Mouse (Mus musculus) stomach, embryonic 14.5 days (tissue): ENCODE data around the gene Myo1e. TPM values are rescaled to one million over a fixed set of nuclear protein-coding genes. Genes with fewer than 3 reads are reported as not detected.

Experiments used
- ATAC-seq: fragments of 200-750 bp; cut with Nextera tagmentation; 2 replicates; pipeline ENCODE4 v1.8.0; 2017; ENCODE audit warnings: low read depth, moderate TSS enrichment; ENCODE audit not compliant: insufficient number of reproducible peaks, insufficient read depth, low FRiP score
- H3K27ac ChIP-seq: fragments of 300-500 bp; sonication (generic); 2 replicates; pipeline ENCODE4 v1.5.1; 2014; ENCODE audit warnings: mild to moderate bottlenecking, low read length, moderate library complexity, mixed read lengths
- H3K27me3 ChIP-seq: fragments of 300-500 bp; sonication (generic); 2 replicates; pipeline ENCODE4 v1.6.1; 2014; ENCODE audit warnings: low read length, control low read depth, mixed read lengths; ENCODE audit not compliant: control insufficient read depth, insufficient read depth
- H3K36me3 ChIP-seq: fragments of 300-500 bp; sonication (generic); 2 replicates; pipeline ENCODE4 v1.6.1; 2014; ENCODE audit warnings: mild to moderate bottlenecking, control low read depth, low read length, moderate library complexity, mixed read lengths; ENCODE audit not compliant: control insufficient read depth, insufficient read depth
- H3K4me1 ChIP-seq: fragments of 300-500 bp; sonication (generic); 2 replicates; pipeline ENCODE4 v1.6.1; 2014; ENCODE audit warnings: low read length, control low read depth, mixed read lengths; ENCODE audit not compliant: control insufficient read depth, insufficient read depth
- H3K4me2 ChIP-seq: fragments of 300-500 bp; sonication (generic); replicated peaks from 2 replicates; pipeline ENCODE4 v1.6.1; 2014; ENCODE audit warnings: low read depth, low read length, control low read depth
- H3K4me3 ChIP-seq: fragments of 300-500 bp; sonication (generic); 2 replicates; pipeline ENCODE4 v1.5.1; 2014; ENCODE audit warnings: low read depth, low read length, control low read depth
- H3K9ac ChIP-seq: fragments of 300-500 bp; sonication (generic); replicated peaks from 2 replicates; pipeline ENCODE4 v1.6.1; 2014; ENCODE audit warnings: low read depth, mild to moderate bottlenecking, control low read depth, low read length, moderate library complexity, mixed read lengths
- H3K9me3 ChIP-seq: fragments of 300-500 bp; sonication (generic); 2 replicates; pipeline ENCODE4 v1.6.1; 2016; ENCODE audit warnings: low read depth, low read length, control low read depth; ENCODE audit not compliant: control insufficient read depth
- WGBS: fragments of 180-500 bp; shearing (Covaris S2); extraction: QIAGEN DNeasy Blood & Tissue Kit; methylation state at CpG from one replicate; pipeline ENCODE4 v1.1.7; 2014; 5-methylcytosine and 5-hydroxymethylcytosine counted together
- polyA plus RNA-seq: library from polyadenylated mRNA; unstranded; fragments of >200 nt; fragmentation: Nextera tagmentation; extraction: Ambion mirVana; gene quantifications from 2 replicates; pipeline ENCODE4 v1.2.1, GENCODE M21; 2014

Gene Myo1e
- polyA plus RNA-seq, 1 experiment from 2014 or later: 23.2 TPM

DNA sequence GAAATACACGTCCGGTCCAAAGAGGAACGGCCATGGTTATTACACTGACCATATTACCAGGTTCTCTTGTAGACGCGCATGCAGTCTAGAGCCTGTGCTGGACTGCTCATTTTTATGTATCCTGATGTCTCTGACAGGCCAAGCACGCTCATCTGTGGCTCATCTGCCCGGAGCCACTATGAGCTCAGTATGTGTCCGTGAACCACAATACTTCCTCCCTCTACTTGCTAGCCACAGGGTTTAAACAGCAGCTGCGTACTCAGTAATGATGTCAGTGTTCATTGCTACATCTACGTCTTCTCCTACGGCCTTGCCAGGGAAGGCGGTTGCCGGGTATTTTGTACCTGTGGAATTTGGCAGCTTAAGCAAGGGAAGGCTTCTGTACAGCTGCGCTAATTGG lies 4.5 kb downstream of the Myo1e start:
- Histone ChIP-seq H3K27me3 (no peaks in the 10 kb centered on the region), H3K4me2 (no peak overlapping the region)
- 86% methylated on average over 14 of the region's 14 CpGs for WGBS

DNA sequence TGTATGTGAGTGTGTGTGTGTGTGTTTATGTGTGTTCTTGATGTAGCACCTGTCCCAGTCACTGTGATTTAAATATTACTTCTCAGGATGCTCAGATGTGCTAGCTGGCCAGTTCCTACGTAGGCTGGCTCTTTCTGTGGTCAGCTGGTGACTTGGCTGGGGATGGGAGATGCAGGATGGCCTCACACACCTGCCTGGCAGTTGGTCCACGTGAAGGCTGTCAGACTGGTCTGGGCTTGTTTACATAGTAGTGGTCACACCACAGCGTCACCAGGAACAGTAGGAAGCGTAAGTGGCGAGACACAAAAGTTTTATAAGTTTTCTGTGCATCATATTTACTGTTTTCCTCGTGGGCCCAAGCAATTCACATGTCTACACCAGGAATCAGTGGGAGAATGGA lies 9.4 kb downstream of the Myo1e start:
- WGBS: 68% methylated on average over 6 of the region's 6 CpGs
- H3K4me1 ChIP-seq: no peaks in the 10 kb centered on the region

More for the DNA sequence above, 4.5 kb downstream of the Myo1e start:
- Histone ChIP-seq H3K4me3 (no peak overlapping the region), H3K27ac (no peak overlapping the region), H3K9ac (no peak overlapping the region), H3K9me3 (no peaks in the 10 kb centered on the region), H3K36me3 (no peaks in the 10 kb centered on the region), H3K4me1 (peaks cover 9% of the 10 kb centered on the region; the same call in 1 of the 2 replicates)
- ATAC-seq: no peak

DNA sequence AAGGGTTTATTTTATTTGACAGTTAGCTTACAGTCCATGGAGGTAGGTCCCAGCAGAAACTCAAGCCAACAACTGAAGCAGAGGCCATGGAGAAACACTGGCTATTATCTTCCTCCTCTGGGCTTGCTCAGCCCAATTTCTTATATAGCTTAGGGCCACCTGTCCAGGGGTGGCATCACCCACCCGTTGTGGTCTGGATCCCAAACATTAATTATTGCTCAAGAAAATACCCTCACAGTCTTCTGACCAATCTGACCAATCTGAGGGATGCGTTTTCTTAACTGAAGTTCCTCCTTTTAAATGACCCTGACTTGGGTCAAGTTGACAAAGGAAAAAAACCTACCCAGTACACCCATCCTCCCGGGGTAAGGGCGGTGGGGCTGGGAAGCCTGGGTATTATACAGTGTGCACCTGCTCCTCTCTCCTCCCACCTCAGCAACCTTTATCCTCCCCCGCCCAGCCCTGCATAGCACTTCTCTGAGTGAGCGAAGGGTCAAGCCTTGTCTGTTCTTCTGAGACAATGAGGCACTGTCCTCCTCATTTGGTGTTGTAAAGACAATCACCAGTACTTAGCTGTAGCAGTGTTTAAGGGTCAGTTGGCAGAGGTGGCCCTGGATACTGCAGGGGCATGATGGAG lies 12.3 kb downstream of the Myo1e start:
- Histone ChIP-seq H3K4me1 (peaks cover 13% of the 10 kb centered on the region), H3K36me3 (no peaks in the 10 kb centered on the region), H3K27ac (no peak overlapping the region), H3K4me2 (no peak overlapping the region), H3K9me3 (no peaks in the 10 kb centered on the region), H3K4me3 (no peak overlapping the region), H3K27me3 (no peaks in the 10 kb centered on the region), H3K9ac (no peak overlapping the region)
- 71% methylated on average over 6 of the region's 6 CpGs for WGBS
- ATAC-seq: no peak

More for the DNA sequence above, 9.4 kb downstream of the Myo1e start:
- Histone ChIP-seq H3K4me3 (no peak overlapping the region), H3K27ac (no peak overlapping the region), H3K36me3 (no peaks in the 10 kb centered on the region), H3K27me3 (no peaks in the 10 kb centered on the region), H3K9me3 (no peaks in the 10 kb centered on the region), H3K9ac (no peak overlapping the region), H3K4me2 (no peak overlapping the region)
- no peak for ATAC-seq

GRCm38 (mm10) chr9:70220461-70221170 lies 13.5 kb downstream of the Myo1e start:
- H3K4me1 ChIP-seq: peaks cover 13% of the 10 kb centered on the region
- 56% methylated on average over 7 of the region's 7 CpGs for WGBS

DNA sequence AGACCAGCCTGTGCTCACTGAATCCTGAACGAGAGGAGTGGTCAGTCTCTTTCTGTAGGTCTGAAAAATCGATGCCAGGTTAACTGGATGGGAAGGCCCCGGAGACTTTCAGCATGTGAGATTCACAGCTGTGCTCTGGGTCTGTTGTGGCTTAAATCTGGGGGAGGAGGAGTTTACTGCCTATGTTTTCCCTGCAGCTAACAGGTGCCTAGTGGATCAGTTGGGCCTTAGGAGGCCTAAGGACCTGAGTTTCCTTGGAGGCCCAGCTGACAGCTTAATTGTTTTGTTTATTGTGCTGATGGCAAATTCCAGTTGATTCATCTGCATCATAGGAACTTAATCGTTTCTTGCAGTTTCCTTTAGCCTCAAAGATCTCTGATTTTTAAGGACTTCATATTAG lies 16.0 kb downstream of the Myo1e start:
- H3K36me3 ChIP-seq: no peaks in the 10 kb centered on the region
- H3K4me1 ChIP-seq: peaks cover 13% of the 10 kb centered on the region
- 81% methylated on average over 4 of the region's 4 CpGs for WGBS
- H3K27ac ChIP-seq: no peak overlapping the region
- no peak for ATAC-seq
- no peak overlapping the region for H3K4me2 ChIP-seq
- no peaks in the 10 kb centered on the region for H3K9me3 ChIP-seq
- no peaks in the 10 kb centered on the region for H3K27me3 ChIP-seq
- H3K9ac ChIP-seq: no peak overlapping the region
- H3K4me3 ChIP-seq: no peak overlapping the region

More at GRCm38 (mm10) chr9:70220461-70221170, 13.5 kb downstream of the Myo1e start:
- Histone ChIP-seq H3K9ac (no peak overlapping the region), H3K27ac (no peak overlapping the region), H3K27me3 (no peaks in the 10 kb centered on the region), H3K36me3 (no peaks in the 10 kb centered on the region), H3K9me3 (no peaks in the 10 kb centered on the region), H3K4me3 (no peak overlapping the region), H3K4me2 (no peak overlapping the region)
- ATAC-seq: no peak

DNA sequence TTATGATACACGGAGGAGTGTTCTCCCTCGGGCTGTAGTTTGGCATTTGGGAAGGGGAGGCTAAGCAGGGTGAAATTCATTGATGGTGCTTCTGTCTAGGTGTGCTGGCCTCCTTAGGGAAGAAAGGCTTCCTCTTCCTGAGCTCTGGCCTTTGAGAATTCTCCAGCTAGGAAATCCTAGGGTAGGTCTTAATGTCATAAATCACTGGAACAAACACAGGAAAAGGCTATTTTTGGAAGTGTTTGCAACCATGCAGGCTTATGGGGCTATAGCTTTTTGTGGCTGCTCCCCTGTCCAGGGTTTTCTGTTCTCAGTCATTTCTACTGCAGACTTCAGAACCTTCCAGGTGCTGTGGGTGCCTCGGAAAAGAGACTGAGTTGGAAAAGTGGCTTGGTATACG lies 16.9 kb downstream of the Myo1e start:
- Histone ChIP-seq H3K4me2 (no peak overlapping the region), H3K9ac (no peak overlapping the region), H3K27ac (no peak overlapping the region), H3K27me3 (no peaks in the 10 kb centered on the region), H3K4me3 (no peak overlapping the region), H3K9me3 (no peaks in the 10 kb centered on the region), H3K4me1 (peaks cover 13% of the 10 kb centered on the region), H3K36me3 (no peaks in the 10 kb centered on the region)
- no peak for ATAC-seq
- 63% methylated on average over 4 of the region's 4 CpGs for WGBS

GRCm38 (mm10) chr9:70226359-70226758 lies 19.2 kb downstream of the Myo1e start:
- ATAC-seq: no peak
- Histone ChIP-seq H3K27me3 (no peaks in the 10 kb centered on the region), H3K4me2 (no peak overlapping the region), H3K9me3 (no peaks in the 10 kb centered on the region), H3K4me1 (peaks cover 13% of the 10 kb centered on the region), H3K36me3 (no peaks in the 10 kb centered on the region), H3K4me3 (no peak overlapping the region), H3K9ac (no peak overlapping the region), H3K27ac (no peak overlapping the region)
- WGBS: 84% methylated on average over 4 of the region's 4 CpGs

DNA sequence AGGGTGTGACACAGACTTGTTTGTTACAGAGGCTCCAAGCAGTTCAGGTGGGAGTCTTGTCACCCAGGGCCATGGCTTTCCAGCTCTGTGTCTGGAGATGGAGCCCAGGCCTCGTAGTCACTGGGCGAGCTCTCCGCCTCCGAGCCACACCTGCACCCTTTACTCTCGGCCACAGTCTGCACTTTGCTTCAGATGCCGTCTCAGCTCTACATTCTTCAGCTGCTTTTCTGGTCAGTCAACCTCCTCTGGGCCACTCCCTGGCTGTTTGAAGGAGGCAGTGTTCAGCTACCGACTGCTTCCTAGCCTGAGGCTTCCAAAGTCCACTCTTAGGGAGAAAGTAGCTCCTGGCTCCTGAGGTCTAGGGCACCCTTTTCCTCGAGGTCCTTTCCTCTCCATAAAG lies 22.7 kb downstream of the Myo1e start:
- H3K27me3 ChIP-seq: no peaks in the 10 kb centered on the region
- H3K4me2 ChIP-seq: no peak overlapping the region
- 0 out of 2 replicates have a peak overlapping the region, but pooled peaks have one; percentile 7 for H3K27ac ChIP-seq
- no peaks in the 10 kb centered on the region for H3K9me3 ChIP-seq
- no peak overlapping the region for H3K4me3 ChIP-seq
- no peaks in the 10 kb centered on the region for H3K36me3 ChIP-seq
- H3K4me1 ChIP-seq: no peaks in the 10 kb centered on the region
- ATAC-seq: peak; percentile 82
- H3K9ac ChIP-seq: no peak overlapping the region
- WGBS: 66% methylated on average over 8 of the region's 8 CpGs
